Mouse (Mus musculus): ENCODE results near the gene Taf9b.
A peak's percentile ranks its signal among the peaks of the same experiment; 100 is the strongest.
"Not testable (repeated sequence)": the region's sequence is repeated elsewhere in the genome, so short reads cannot be mapped to it uniquely, and the experiment has no call there.

The Taf9b gene

DNA sequence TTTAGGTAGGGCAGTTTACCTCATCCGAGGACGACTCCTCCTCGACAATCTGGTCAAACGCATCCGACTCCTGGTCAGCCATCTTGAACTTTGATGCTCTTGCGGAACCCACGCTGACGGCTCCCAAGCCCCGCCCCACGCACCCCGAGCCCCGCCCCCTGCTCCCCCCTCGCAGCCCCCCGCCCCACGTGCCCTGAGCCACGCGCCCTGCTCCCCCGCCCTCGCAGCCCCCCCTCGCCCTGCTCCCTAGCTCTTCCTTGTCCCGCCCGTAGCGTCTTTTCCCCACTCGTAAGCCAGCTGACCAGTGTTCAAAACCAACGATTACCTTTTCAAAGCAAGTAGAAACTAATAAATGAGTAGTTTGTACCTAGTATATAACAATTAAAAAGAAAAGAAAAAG, at the start of gene Taf9b:
Gene Taf9b, minus strand, starts transcription at position 101 of the 400 bp plus-strand sequence.
- no peak for DNase-seq (ENCODE audit: low spot score in 2 of 2)

DNA sequence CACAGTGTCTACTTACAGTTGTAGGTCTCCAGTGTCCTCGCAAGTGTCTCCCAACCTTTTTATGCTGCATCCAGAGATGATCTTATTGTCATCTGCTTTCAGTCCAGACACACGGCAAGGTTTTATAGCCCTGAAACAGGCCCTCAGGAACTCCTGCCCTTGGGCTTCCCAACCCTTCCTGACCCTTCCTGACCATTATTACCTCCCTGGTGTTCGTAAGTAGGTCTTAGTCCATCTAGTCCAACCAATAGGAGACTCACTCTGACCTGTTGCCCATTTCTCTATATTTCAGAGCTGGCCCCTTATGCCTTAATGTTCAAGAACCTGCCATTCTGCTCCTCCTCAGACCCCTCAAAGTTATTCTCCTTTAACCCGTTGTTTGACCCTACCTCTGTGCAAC, 34.3 kb upstream of the Taf9b start, which contains the start of gene Fnd3c2:
Gene Fnd3c2, minus strand, starts transcription at position 101 of the 400 bp plus-strand sequence.
- no peak for DNase-seq (ENCODE audit: low spot score in 2 of 2)

DNA sequence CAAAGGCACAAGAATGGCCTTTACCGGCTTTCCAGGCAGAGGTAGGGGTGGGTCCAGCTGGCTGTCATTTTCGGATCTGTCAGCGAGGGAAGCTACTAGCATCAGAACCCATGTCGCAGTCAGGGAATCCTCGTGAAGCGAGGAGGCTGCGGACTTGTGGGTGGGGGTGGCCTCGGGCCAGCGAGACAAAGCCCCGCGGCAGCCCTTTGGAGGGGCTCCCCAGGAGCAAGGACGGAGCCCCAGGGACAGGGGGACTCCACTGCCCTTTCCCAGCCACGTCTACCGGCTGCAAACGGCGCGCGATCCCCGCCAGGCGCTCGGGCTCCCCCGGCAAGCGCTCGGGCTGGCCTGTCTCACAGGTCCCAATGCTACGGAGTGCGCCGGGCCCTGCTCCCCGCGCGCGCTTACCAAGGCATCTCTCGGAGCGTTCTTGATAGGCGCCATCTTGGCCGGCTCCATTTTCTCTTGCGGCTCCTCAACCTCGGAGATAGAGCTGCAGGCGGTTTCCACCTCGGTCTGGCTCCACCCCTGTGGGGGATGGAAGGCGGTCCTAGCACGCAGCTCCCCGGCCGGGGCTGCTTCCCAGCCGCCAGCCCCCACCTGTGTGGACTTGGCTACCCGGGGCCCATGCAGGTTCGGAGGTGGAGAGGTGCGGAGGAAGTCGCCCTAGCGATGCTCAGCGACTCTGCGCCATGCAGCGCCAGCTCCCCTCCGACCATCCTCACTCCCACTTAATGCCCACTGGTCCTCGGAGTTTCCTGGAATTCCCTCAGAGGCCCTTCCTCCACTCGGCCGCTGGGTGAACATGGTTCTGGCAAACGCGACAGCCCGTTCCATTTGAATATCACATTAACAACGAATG, 1.6 kb downstream of the Taf9b start:
- peak; percentile 58 to 59 for DNase-seq (ENCODE audit: low spot score in 2 of 2)

DNA sequence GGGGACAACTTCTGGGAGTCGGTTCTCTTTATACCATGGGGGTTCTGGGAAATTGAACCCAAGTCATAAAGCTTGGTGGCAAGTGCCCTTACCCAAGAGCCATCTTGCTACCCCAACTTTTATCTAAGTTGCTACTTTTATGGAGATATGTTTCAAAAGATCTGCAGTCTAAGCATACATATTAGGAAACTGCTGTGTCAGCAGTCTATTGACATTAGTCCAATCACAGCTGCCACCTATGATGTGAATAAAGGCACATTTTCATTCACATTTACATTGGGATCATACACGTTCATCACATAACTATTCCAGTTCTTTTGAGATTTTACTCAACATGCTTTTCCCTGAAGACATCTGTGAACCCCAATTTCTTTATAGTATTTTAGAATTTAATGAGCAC, 11.9 kb downstream of the Taf9b start:
- no peak for DNase-seq (ENCODE audit: low spot score in 2 of 2)

DNA sequence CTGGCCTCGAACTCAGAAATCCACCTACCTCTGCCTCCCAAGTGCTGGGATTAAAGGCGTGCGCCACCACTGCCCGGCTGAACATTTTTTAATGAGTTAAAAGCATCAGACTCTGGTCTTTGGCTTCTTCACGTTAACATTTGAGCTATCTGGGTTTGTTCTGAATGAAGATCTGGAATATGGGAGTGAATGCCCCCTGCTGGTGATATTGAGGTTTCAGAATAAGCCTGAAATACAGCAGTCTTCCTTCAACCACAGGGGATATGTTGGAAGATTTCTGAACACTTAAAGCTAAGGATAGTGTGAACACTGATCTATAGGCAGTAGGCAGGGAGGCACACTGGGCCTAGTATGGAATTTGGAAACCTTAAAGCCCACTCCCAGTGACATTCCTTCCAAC, 22.1 kb downstream of the Taf9b start:
- no peak for DNase-seq (ENCODE audit: low spot score in 2 of 2)

DNA sequence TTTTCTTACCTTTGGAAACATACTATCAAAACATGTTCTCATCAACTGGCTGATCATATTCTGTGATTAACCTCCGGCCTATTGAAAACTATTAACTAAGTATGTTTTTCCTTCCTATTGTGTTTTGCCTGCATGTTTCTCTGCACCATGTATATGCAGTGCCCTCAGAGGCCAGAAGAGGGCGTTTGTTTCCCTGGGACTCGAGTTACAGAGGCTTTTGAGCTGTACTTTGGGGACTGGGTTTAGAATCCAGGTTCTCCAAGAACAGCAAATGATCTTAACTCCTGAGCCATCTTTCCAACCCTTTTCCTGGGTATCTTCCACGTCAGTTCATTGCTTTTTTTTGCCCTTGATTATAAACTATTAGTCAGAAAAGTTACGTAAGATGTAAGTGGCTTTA, 23.6 kb downstream of the Taf9b start:
- DNase-seq (ENCODE audit: low spot score in 2 of 2): peak in 1 of 2 experiments; percentile 7

DNA sequence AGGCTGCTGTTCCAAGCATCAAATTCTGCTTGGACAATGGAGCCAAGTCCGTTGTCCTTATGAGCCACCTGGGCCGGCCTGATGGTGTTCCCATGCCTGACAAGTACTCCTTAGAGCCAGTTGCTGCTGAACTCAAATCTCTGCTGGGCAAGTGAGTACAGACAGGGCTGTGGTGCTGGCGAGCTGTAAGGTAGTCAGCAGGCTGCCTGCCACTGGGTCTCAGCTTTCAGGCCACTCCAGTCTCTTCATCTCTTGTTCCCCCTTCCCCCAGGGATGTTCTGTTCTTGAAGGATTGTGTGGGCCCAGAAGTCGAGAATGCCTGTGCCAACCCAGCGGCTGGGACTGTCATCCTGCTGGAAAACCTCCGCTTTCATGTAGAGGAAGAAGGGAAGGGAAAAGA, 26.6 kb downstream of the Taf9b start:
- not testable (repeated sequence) for DNase-seq (ENCODE audit: low spot score in 2 of 2)

DNA sequence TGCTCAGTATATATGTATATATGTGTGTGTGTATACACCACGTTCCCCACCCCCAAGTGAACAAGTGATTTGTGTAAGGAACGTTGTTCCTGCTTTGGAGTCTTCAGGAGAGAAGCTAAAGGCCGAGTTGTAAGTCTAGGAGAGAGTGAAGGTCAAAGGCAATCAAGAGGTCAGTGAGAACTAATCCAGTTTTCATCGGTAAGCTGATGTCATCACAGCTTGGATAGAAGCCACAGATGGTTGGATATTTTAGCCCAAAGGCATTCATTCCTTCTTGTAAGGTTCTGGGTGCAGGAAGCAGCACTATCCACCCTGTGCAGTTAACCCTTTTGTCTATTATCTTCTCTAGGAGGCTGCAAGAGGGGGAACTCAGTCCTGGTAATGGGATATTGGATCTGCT, 30.9 kb downstream of the Taf9b start:
- DNase-seq (ENCODE audit: low spot score in 2 of 2): no peak

DNA sequence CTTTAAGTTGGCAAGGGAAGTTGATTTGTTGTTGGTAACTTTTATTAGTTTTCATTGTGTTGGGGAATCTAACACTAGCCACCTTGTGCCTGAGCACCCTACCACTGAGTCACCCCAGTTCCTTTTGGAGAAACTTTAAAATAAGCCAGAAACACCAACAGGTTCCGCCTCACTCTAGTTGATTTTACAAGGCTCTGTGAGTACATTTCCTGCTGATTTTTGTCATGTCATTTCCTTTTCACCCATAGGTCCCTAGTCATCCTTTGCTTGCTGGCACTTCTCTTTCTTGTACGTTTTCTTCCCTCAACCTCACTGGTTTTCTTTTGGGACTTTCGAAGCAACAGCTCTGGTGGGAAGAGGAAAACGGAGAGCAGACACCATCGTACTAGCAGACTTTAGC, 31.6 kb downstream of the Taf9b start:
- no peak for DNase-seq (ENCODE audit: low spot score in 2 of 2)

DNA sequence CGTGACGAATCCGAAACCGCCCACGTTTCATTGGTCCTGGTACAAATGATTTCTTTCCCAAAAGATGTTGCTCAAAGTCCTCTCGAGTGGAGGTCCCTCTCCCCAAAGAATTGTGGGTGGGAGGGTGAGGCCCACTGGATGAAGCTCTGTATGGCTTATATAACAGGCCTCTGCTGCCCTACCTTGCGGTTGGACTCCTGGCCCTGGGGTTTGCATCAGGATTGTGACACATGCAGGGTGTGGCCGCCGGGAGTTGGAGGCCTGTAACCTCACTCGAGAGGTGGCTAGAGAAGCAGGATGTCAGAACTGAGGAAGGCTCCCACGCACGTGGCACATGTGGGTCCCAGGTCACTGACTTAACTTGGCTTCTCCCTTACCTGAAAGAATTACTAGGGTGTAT, 33.2 kb downstream of the Taf9b start:
- DNase-seq (ENCODE audit: low spot score in 2 of 2): peak in 1 of 2 experiments; percentile 9

DNA sequence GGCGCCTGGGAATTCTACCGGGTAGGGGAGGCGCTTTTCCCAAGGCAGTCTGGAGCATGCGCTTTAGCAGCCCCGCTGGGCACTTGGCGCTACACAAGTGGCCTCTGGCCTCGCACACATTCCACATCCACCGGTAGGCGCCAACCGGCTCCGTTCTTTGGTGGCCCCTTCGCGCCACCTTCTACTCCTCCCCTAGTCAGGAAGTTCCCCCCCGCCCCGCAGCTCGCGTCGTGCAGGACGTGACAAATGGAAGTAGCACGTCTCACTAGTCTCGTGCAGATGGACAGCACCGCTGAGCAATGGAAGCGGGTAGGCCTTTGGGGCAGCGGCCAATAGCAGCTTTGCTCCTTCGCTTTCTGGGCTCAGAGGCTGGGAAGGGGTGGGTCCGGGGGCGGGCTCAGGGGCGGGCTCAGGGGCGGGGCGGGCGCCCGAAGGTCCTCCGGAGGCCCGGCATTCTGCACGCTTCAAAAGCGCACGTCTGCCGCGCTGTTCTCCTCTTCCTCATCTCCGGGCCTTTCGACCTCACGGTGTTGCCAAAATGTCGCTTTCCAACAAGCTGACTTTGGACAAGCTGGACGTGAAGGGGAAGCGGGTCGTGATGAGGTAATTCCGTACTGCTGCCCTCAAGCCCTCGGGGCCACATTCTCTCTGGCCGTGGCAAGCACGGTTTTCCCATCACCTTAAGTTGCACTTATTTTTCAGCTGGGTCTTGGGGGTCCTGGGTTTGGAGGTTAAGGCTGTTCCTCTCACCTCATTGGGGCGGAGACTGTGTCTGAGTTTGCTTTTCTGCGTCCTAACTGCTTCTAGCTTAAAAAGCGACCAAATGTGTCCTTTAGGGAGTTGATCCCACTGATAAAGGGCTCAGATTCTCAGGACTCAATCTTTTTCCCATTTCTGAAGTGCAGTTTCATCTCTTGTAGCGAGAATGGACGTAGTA, 34.0 kb downstream of the Taf9b start, which contains the start of gene Pgk1:
Gene Pgk1, plus strand, starts transcription at position 388 of the 937 bp plus-strand sequence.
- peak; percentile 83 to 84 for DNase-seq (ENCODE audit: low spot score in 2 of 2)

DNA sequence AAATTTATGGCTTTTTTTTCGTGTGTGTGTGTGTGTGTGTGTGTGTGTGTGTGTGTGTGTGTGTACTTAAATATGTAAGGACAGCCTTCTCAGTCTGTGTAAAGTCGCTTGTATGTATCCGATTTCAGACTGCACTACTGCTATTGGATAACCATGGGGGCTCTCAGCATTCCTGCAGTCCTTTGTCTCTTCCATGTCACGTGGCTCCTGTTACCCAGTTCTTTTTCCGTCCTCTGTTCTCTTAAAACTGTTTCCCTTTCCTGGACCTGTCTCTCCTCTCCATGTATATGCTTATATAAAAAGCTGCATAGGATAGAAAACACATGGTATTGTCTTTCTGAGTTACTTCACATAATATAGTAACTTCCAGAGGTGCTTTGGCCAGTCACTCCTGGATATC, 35.3 kb downstream of the Taf9b start:
- DNase-seq (ENCODE audit: low spot score in 2 of 2): no peak

DNA sequence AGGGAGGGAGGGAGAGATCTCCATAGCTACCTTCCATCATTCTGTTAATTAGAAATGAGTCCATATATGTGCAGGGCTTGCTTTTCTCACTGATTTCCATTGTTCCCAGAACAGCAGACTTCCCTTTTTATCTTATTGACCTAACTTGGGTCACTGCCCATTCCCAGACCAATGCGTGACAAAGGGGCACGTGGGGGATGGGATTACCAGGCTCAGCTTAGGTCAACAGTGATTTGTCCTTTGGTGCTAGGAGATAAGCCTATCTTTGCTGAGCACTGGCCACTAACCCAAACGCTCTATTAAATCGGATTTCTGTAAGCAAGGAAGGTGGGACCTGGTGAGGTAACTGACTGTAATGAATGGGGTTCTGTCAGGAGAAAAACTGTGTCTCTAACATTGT, 36.7 kb downstream of the Taf9b start:
- DNase-seq (ENCODE audit: low spot score in 2 of 2): no peak

DNA sequence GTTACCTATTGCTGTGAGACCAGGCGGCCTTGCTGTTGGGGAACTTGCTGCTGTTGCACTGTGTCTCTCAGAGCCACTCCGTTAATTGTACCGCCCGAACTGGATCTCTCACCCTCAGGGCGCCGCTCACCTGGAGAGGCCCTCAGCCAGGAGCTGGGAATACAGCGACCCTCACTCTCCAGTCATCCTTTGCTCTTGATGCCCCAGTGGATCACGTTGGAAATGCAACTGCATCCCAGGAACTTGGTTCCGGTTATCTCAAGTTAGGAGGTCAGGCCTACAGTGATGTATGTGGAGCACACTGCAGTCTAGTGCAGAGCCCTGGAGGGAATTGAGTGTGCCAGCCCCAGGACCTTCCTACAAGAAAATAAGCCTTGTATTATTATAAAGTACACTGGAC, 44.6 kb downstream of the Taf9b start:
- DNase-seq (ENCODE audit: low spot score in 2 of 2): no peak

DNA sequence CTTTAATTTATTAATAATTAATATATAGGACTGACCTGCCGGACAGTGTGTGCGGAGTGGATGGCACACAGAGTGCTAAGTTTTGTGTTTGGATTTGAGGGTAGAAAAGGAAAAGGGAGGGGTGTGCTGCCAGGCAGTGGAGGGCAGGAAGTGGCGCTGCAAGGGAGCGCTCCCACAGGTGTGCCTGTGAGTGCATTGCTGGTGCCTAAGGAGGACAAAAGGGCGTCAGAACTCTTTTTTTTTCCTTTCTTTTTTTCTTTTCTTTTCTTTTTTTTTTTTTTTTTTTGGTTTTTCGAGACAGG, 49.2 kb downstream of the Taf9b start:
- peak; percentile 25 to 30 for DNase-seq (ENCODE audit: low spot score in 2 of 2)

DNA sequence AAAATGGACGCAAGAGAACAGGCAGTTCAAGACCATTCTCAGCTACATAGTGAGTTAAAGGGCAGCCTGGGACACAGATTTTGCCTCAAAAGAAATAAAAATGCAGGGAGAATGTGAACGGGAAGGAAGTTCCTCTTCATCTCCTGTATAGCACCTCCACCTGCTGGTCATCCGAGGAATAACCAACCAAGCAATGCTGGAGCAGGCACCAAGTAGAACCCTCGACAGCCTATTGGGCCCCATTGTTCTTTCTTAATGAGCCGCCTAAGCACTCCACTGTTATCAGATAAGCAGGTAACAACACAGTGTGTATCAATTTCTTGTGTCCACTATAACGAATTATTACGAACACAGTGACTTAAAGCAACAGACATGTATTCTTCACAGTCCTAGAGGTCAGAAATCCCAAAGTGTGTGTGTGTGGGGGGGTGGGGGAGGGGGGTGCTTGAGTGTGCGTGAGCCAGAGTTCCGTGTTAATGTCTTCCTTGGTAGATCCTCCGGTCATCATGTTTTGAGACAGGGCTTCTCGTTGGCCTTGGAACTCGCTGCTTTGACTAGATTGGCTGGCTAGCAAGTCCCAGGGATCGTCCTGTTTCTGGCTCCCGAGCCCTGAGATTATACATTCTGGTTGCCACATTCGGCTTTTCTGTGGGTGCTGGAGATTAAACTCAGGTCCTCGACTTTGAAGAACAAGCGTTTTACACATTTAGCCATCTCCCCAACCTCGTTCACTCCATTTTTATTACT, 49.7 kb downstream of the Taf9b start:
- DNase-seq (ENCODE audit: low spot score in 2 of 2): peak; percentile 59 to 74

DNA sequence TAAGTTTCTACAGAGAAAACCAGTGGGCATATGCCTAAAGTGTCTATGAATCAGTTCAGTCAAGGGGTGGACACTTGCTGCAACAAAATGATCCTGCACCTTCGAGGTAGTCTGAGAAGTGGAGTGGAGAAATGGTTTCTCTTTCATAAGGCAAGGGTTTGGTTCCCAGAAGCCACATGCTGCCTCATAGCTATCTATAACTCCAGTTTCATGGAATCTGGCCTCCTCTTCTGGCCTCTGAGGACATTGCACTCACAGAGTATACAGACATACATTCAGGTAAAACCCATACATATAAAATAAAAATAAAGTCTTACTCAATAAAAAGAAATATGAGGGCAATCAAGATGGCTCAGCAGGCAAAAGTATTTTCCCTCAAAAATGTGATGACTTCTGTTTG, 55.9 kb downstream of the Taf9b start:
- no peak for DNase-seq (ENCODE audit: low spot score in 2 of 2)

DNA sequence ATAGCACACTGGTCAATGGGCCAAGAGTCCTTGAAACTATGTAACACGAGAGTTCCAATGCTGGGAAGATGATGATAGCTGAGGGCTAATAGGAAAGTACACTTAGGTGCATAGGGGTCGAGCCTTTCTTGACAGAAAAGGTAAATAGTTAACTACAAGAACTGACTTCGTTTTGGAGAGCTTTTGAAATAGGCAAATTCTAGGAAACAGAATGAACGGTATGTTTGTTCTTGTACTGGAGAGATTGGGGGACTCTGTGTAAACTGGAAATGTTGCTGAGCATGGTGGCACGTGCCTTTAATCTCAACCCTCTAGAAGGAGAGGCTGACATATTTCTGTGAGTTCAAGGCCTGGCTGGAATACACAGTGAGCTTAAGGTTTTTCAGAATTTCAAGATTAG, 56.4 kb downstream of the Taf9b start:
- DNase-seq (ENCODE audit: low spot score in 2 of 2): no peak

DNA sequence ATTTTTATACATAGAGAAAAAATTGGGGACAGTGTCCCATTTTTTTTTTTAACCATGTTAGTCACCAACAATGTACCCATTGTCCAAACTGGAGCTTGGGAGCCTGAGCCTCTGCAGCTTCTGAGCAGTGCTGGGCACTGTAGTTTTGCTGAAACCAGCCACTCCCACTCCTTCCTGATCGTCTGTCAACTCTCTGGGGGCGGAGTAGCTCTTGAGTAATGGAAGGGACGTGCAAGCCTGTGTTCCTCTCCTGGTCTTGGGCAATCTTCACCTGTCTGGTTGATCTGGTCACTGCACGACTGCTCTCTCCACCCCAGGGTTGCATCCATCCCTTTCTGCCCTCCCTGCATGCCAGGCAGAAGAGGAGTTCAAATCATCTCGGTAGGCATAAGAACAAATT, 57.0 kb downstream of the Taf9b start:
- DNase-seq (ENCODE audit: low spot score in 2 of 2): no peak
